Mouse (Mus musculus): ENCODE results near the gene Tbc1d13. TPM values are rescaled to one million over a fixed set of nuclear protein-coding genes. Genes with fewer than 3 reads are reported as not detected.

Gene Tbc1d13
- polyA plus RNA-seq, 1 experiment from 2014 or later = 8.3 TPM

Other genes starting within 250 kb of the Tbc1d13 start
- gene Odf2, start 244.5 kb upstream of the Tbc1d13 start, polyA plus RNA-seq (2015; fragmentation: Nextera tagmentation; extraction: Ambion mirVana) = 30.5 and 37.1 TPM in 2 replicates
- gene Gle1, start 198.3 kb upstream of the Tbc1d13 start, polyA plus RNA-seq (2015; fragmentation: Nextera tagmentation; extraction: Ambion mirVana) = 38.2 and 44.6 TPM in 2 replicates
- gene Sptan1, start 168.2 kb upstream of the Tbc1d13 start, polyA plus RNA-seq (2015; fragmentation: Nextera tagmentation; extraction: Ambion mirVana) = 66.0 and 76.0 TPM in 2 replicates
- 19.7 and 21.9 TPM in 2 replicates for gene Wdr34, start 84.9 kb upstream of the Tbc1d13 start, polyA plus RNA-seq (2015; fragmentation: Nextera tagmentation; extraction: Ambion mirVana)
- gene Set, start 76.4 kb upstream of the Tbc1d13 start, polyA plus RNA-seq (2015; fragmentation: Nextera tagmentation; extraction: Ambion mirVana) = 329 and 361 TPM in 2 replicates
- gene Pkn3, start 56.1 kb upstream of the Tbc1d13 start, polyA plus RNA-seq (2015; fragmentation: Nextera tagmentation; extraction: Ambion mirVana) = 10.4 and 10.8 TPM in 2 replicates
- 79.0 and 86.2 TPM in 2 replicates for gene Zdhhc12, start 40.1 kb upstream of the Tbc1d13 start, polyA plus RNA-seq (2015; fragmentation: Nextera tagmentation; extraction: Ambion mirVana)
- 3.3 and 3.7 TPM in 2 replicates for gene Zer1, start 9.2 kb upstream of the Tbc1d13 start, polyA plus RNA-seq (2015; fragmentation: Nextera tagmentation; extraction: Ambion mirVana)
- gene Endog, start 37.7 kb downstream of the Tbc1d13 start, polyA plus RNA-seq (2015; fragmentation: Nextera tagmentation; extraction: Ambion mirVana) = 42.5 and 45.5 TPM in 2 replicates
- gene Spout1, start 44.7 kb downstream of the Tbc1d13 start, polyA plus RNA-seq (2015; fragmentation: Nextera tagmentation; extraction: Ambion mirVana) = 59.5 and 62.6 TPM in 2 replicates
- gene Kyat1, start 72.1 kb downstream of the Tbc1d13 start, polyA plus RNA-seq (2015; fragmentation: Nextera tagmentation; extraction: Ambion mirVana) = 24.6 and 28.9 TPM in 2 replicates
- gene Lrrc8a, start 104.0 kb downstream of the Tbc1d13 start, polyA plus RNA-seq (2015; fragmentation: Nextera tagmentation; extraction: Ambion mirVana) = 37.4 and 40.1 TPM in 2 replicates
- gene Gm28035, start 106.8 kb downstream of the Tbc1d13 start, polyA plus RNA-seq (2015; fragmentation: Nextera tagmentation; extraction: Ambion mirVana) = 0.11 and 0.24 TPM in 2 replicates
- gene Phyhd1, start 132.5 kb downstream of the Tbc1d13 start, polyA plus RNA-seq (2015; fragmentation: Nextera tagmentation; extraction: Ambion mirVana) = 10.5 and 10.8 TPM in 2 replicates
- gene Gm28038, start 147.3 kb downstream of the Tbc1d13 start, polyA plus RNA-seq (2015; fragmentation: Nextera tagmentation; extraction: Ambion mirVana) = not detected in 2 replicates
- 38.3 and 41.2 TPM in 2 replicates for gene Dolk, start 152.6 kb downstream of the Tbc1d13 start, polyA plus RNA-seq (2015; fragmentation: Nextera tagmentation; extraction: Ambion mirVana)
- gene Nup188, start 152.7 kb downstream of the Tbc1d13 start, polyA plus RNA-seq (2015; fragmentation: Nextera tagmentation; extraction: Ambion mirVana) = 23.6 and 26.6 TPM in 2 replicates
- gene Sh3glb2, start 225.6 kb downstream of the Tbc1d13 start, polyA plus RNA-seq (2015; fragmentation: Nextera tagmentation; extraction: Ambion mirVana) = 68.6 and 71.4 TPM in 2 replicates
- 23.1 and 24.7 TPM in 2 replicates for gene Miga2, start 230.5 kb downstream of the Tbc1d13 start, polyA plus RNA-seq (2015; fragmentation: Nextera tagmentation; extraction: Ambion mirVana)

Data from intestine, embryonic 16.5 days (tissue).